Mouse (Mus musculus) CH12.LX (cell line): Measurements from ENCODE around the gene Plekhh3. TPM values are rescaled to one million over a fixed set of nuclear protein-coding genes. Genes with fewer than 3 reads are reported as not detected.

Source experiments
- DNase-seq: peaks from one replicate; pipeline ENCODE4 v3.0.0-alpha.2; 2013; ENCODE audit errors: extremely low read depth
- H3K27ac ChIP-seq: 2 replicates; pipeline ENCODE4 v1.5.1; 2012; ENCODE audit warnings: low read depth, mild to moderate bottlenecking, control low read depth, moderate library complexity; ENCODE audit not compliant: insufficient read depth
- H3K27me3 ChIP-seq: replicated peaks from 2 replicates; pipeline ENCODE3; 2012; ENCODE audit warnings: inconsistent platforms
- H3K36me3 ChIP-seq, 2 experiments: replicated peaks in 1 of 2; 2 replicates each; pipeline versions ENCODE3 to v1.6.1; 2012; ENCODE audit warnings: inconsistent platforms in 1 of 2, low read length in 1 of 2, mild to moderate bottlenecking in 1 of 2, mixed read lengths in 1 of 2, moderate library complexity in 1 of 2; ENCODE audit not compliant: control insufficient read depth in 1 of 2, insufficient read depth in 1 of 2
- H3K4me1 ChIP-seq, 2 experiments: 2 replicates each; pipeline ENCODE4 v1.6.1; 2012; ENCODE audit warnings: inconsistent platforms in 1 of 2, moderate library complexity in 1 of 2; ENCODE audit not compliant: insufficient read depth in 2 of 2, control insufficient read depth in 1 of 2
- H3K4me2 ChIP-seq: 2 replicates; pipeline ENCODE4 v1.6.1; 2012; ENCODE audit warnings: low read depth, mild to moderate bottlenecking, control low read depth; ENCODE audit not compliant: poor library complexity, insufficient read depth, severe bottlenecking
- H3K4me3 ChIP-seq, 3 experiments: fragments of 150-350 bp in 1 of 3; sonication (generic) in 1 of 3; replicated peaks in 1 of 3; 2 replicates each; pipeline versions ENCODE3 to v1.5.1; 2011 to 2012; ENCODE audit warnings: low read depth in 2 of 3, low read length in 2 of 3, mild to moderate bottlenecking in 2 of 3, moderate library complexity in 2 of 3, control low read depth in 1 of 3, improper control_type of control experiment in 1 of 3, inconsistent platforms in 1 of 3, mixed read lengths in 1 of 3; ENCODE audit not compliant: poor library complexity in 1 of 3
- H3K79me2 ChIP-seq: replicated peaks from 2 replicates; pipeline ENCODE4 v1.6.1; 2012; ENCODE audit warnings: mild to moderate bottlenecking, moderate library complexity; ENCODE audit not compliant: control insufficient read depth, poor library complexity, insufficient read depth, severe bottlenecking; ENCODE audit errors: extremely low read depth
- H3K9ac ChIP-seq: 2 replicates; pipeline ENCODE4 v1.6.1; 2012; ENCODE audit warnings: low read depth, mild to moderate bottlenecking, control low read depth, moderate library complexity; ENCODE audit not compliant: insufficient read depth
- H3K9me3 ChIP-seq: replicated peaks from 2 replicates; pipeline ENCODE3; 2012; ENCODE audit warnings: low read length, inconsistent platforms, mixed read lengths
- BHLHE40 ChIP-seq: IDR thresholded peaks from 2 replicates; pipeline ENCODE4 v1.6.1; 2011; ENCODE audit warnings: mild to moderate bottlenecking, low read depth, low read length, improper control_type of control experiment
- CHD1 ChIP-seq: IDR thresholded peaks from 2 replicates; pipeline ENCODE4 v1.6.1; 2012; ENCODE audit warnings: low read depth, low read length, improper control_type of control experiment, inconsistent platforms
- CHD2 ChIP-seq: IDR thresholded peaks from 2 replicates; pipeline ENCODE4 v1.6.1; 2011; ENCODE audit warnings: low read length, improper control_type of control experiment
- CTCF ChIP-seq, 2 experiments: IDR thresholded peaks in 1 of 2; conservative IDR thresholded peaks in 1 of 2; 2 replicates each; pipeline ENCODE4 v1.5.1; 2011 to 2012; ENCODE audit warnings: low read depth in 2 of 2, low read length in 2 of 2, improper control_type of control experiment in 1 of 2, inconsistent platforms in 1 of 2, mild to moderate bottlenecking in 1 of 2, moderate library complexity in 1 of 2
- E2F4 ChIP-seq: IDR thresholded peaks from 2 replicates; pipeline ENCODE4 v1.6.1; 2011; ENCODE audit warnings: low read depth, low read length, improper control_type of control experiment; ENCODE audit not compliant: insufficient replicate concordance
- ELF1 ChIP-seq: IDR thresholded peaks from 2 replicates; pipeline ENCODE4 v1.6.1; 2014; ENCODE audit warnings: low read depth, mild to moderate bottlenecking, inconsistent platforms, low read length, improper control_type of control experiment
- EP300 ChIP-seq: IDR thresholded peaks from 2 replicates; pipeline ENCODE4 v1.6.1; 2011; ENCODE audit warnings: low read length, improper control_type of control experiment
- ETS1 ChIP-seq: conservative IDR thresholded peaks from 2 replicates; pipeline ENCODE4 v1.6.1; 2012; ENCODE audit warnings: low read depth, mild to moderate bottlenecking, inconsistent platforms, low read length, improper control_type of control experiment, moderate library complexity
- GABPA ChIP-seq: IDR thresholded peaks from 2 replicates; pipeline ENCODE4 v1.6.1; 2012; ENCODE audit warnings: low read depth, low read length, improper control_type of control experiment, inconsistent platforms; ENCODE audit not compliant: insufficient replicate concordance
- HCFC1 ChIP-seq: IDR thresholded peaks from 2 replicates; pipeline ENCODE4 v1.6.1; 2012; ENCODE audit warnings: low read depth, mild to moderate bottlenecking, inconsistent platforms, low read length, improper control_type of control experiment
- IRF4 ChIP-seq: IDR thresholded peaks from 2 replicates; pipeline ENCODE4 v1.6.1; 2014; ENCODE audit warnings: low read depth, mild to moderate bottlenecking, inconsistent platforms, low read length, improper control_type of control experiment
- JUN ChIP-seq: IDR thresholded peaks from 2 replicates; pipeline ENCODE4 v1.6.1; 2011; ENCODE audit warnings: low read depth, mild to moderate bottlenecking, low read length, improper control_type of control experiment, moderate library complexity; ENCODE audit not compliant: insufficient read depth
- JUND ChIP-seq: conservative IDR thresholded peaks from 2 replicates; pipeline ENCODE4 v1.6.1; 2011; ENCODE audit warnings: low read depth, low read length, improper control_type of control experiment
- KAT2A ChIP-seq: IDR thresholded peaks from 2 replicates; pipeline ENCODE4 v1.6.1; 2012; ENCODE audit warnings: low read length, improper control_type of control experiment, inconsistent platforms; ENCODE audit not compliant: insufficient replicate concordance
- MAFK ChIP-seq: IDR thresholded peaks from 2 replicates; pipeline ENCODE4 v1.6.1; 2011; ENCODE audit warnings: low read length, improper control_type of control experiment; ENCODE audit not compliant: insufficient replicate concordance
- MAX ChIP-seq: IDR thresholded peaks from 2 replicates; pipeline ENCODE4 v1.6.1; 2011; ENCODE audit warnings: low read length, improper control_type of control experiment
- MAZ ChIP-seq: IDR thresholded peaks from 2 replicates; pipeline ENCODE4 v1.6.1; 2012; ENCODE audit warnings: low read depth, mild to moderate bottlenecking, inconsistent platforms, low read length, improper control_type of control experiment, moderate library complexity
- MEF2A ChIP-seq: IDR thresholded peaks from 2 replicates; pipeline ENCODE4 v1.6.1; 2014; ENCODE audit warnings: low read depth, mild to moderate bottlenecking, inconsistent platforms, low read length, improper control_type of control experiment, borderline replicate concordance
- MXI1 ChIP-seq: IDR thresholded peaks from 2 replicates; pipeline ENCODE4 v1.6.1; 2011; ENCODE audit warnings: mild to moderate bottlenecking, low read depth, low read length, improper control_type of control experiment
- MYC ChIP-seq: IDR thresholded peaks from 2 replicates; pipeline ENCODE4 v1.6.1; 2011; ENCODE audit warnings: low read depth, mild to moderate bottlenecking, improper control_type of control experiment, low read length
- NELFE ChIP-seq: IDR thresholded peaks from 2 replicates; pipeline ENCODE4 v1.6.1; 2011; ENCODE audit warnings: low read depth, low read length, improper control_type of control experiment
- NRF1 ChIP-seq: IDR thresholded peaks from 2 replicates; pipeline ENCODE4 v1.6.1; 2014; ENCODE audit warnings: low read depth, mild to moderate bottlenecking, inconsistent platforms, low read length, improper control_type of control experiment, moderate library complexity
- PAX5 ChIP-seq: IDR thresholded peaks from 2 replicates; pipeline ENCODE4 v1.6.1; 2012; ENCODE audit warnings: low read length, inconsistent platforms, mixed read lengths
- POLR2A ChIP-seq: IDR thresholded peaks from 2 replicates; pipeline ENCODE4 v1.6.1; 2011; ENCODE audit warnings: low read depth, mild to moderate bottlenecking, improper control_type of control experiment, low read length
- POLR2AphosphoS2 ChIP-seq: IDR thresholded peaks from 2 replicates; pipeline ENCODE4 v1.6.1; 2011; ENCODE audit warnings: low read depth, low read length, improper control_type of control experiment
- RAD21 ChIP-seq: IDR thresholded peaks from 2 replicates; pipeline ENCODE4 v1.6.1; 2011; ENCODE audit warnings: low read depth, mild to moderate bottlenecking, low read length, improper control_type of control experiment, moderate library complexity
- RCOR1 ChIP-seq: conservative IDR thresholded peaks from 2 replicates; pipeline ENCODE4 v1.6.1; 2012; ENCODE audit warnings: low read depth, mild to moderate bottlenecking, inconsistent platforms, low read length, improper control_type of control experiment
- SIN3A ChIP-seq: IDR thresholded peaks from 2 replicates; pipeline ENCODE4 v1.6.1; 2012; ENCODE audit warnings: low read length, improper control_type of control experiment, inconsistent platforms
- SMC3 ChIP-seq: IDR thresholded peaks from 2 replicates; pipeline ENCODE4 v1.6.1; 2011; ENCODE audit warnings: low read depth, low read length, improper control_type of control experiment
- TBP ChIP-seq: conservative IDR thresholded peaks from 2 replicates; pipeline ENCODE4 v1.6.1; 2011; ENCODE audit warnings: low read depth, low read length, improper control_type of control experiment
- TCF12 ChIP-seq: IDR thresholded peaks from 2 replicates; pipeline ENCODE4 v1.6.1; 2014; ENCODE audit warnings: low read depth, mild to moderate bottlenecking, inconsistent platforms, low read length, improper control_type of control experiment
- UBTF ChIP-seq: IDR thresholded peaks from 2 replicates; pipeline ENCODE4 v1.6.1; 2012; ENCODE audit warnings: low read depth, mild to moderate bottlenecking, inconsistent platforms, low read length, improper control_type of control experiment, moderate library complexity
- USF1 ChIP-seq: IDR thresholded peaks from 2 replicates; pipeline ENCODE4 v1.6.1; 2014; ENCODE audit warnings: low read depth, mild to moderate bottlenecking, inconsistent platforms, low read length, improper control_type of control experiment
- USF2 ChIP-seq: conservative IDR thresholded peaks from 2 replicates; pipeline ENCODE4 v1.6.1; 2011; ENCODE audit warnings: low read depth, low read length, improper control_type of control experiment
- ZC3H11A ChIP-seq: IDR thresholded peaks from 2 replicates; pipeline ENCODE4 v1.6.1; 2012; ENCODE audit warnings: low read depth, mild to moderate bottlenecking, inconsistent platforms, low read length, improper control_type of control experiment
- ZKSCAN1 ChIP-seq: IDR thresholded peaks from 2 replicates; pipeline ENCODE4 v1.6.1; 2012; ENCODE audit warnings: low read depth, inconsistent platforms, low read length, improper control_type of control experiment, borderline replicate concordance
- ZMIZ1 ChIP-seq: IDR thresholded peaks from 2 replicates; pipeline ENCODE4 v1.6.1; 2012; ENCODE audit warnings: low read depth, mild to moderate bottlenecking, inconsistent platforms, low read length, improper control_type of control experiment
- ZNF384 ChIP-seq: IDR thresholded peaks from 2 replicates; pipeline ENCODE4 v1.6.1; 2012; ENCODE audit warnings: low read depth, low read length, improper control_type of control experiment, inconsistent platforms
- dilution Hi-C: fragments of 300-500 bp; cut with MboI; formaldehyde crosslinking; loops from 2 replicates; pipeline ENCODE4 v1.14.3; 2020; ENCODE audit warnings: low sequenced_read_pairs; ENCODE audit not compliant: extremely low pct_unique_long_range_greater_than_20kb, extremely low pct_ligation_motif_present
- in situ Hi-C: fragments of 300-500 bp; cut with MboI; formaldehyde crosslinking; loops from 3 replicates; pipeline ENCODE4 v1.14.3; 2019; ENCODE audit warnings: low sequenced_read_pairs, low pct_ligation_motif_present, low pct_unique_long_range_greater_than_20kb, mixed read lengths
- polyA plus RNA-seq: library from polyadenylated mRNA; unstranded; fragments of >175 nt; gene quantifications from 2 replicates; pipeline ENCODE4 v1.2.1, GENCODE M21; 2012; ENCODE audit warnings: low read depth; ENCODE audit not compliant: insufficient read length
- total RNA-seq, 2 experiments: library from RNA; depleted of rRNA; stranded (reverse); fragments of 300-350 nt in 1 of 2; fragments of >200 nt in 1 of 2; gene quantifications; 2 replicates each; pipeline ENCODE4 v1.2.3; 2012 to 2014

Plekhh3 gene
- total and polyA plus RNA-seq, 3 experiments, result 2.9 to 20.3 (median 5.0) TPM

- H3K9ac ChIP-seq, result no peak overlapping the region; the same call in 1 of the 2 replicates
- H3K79me2 ChIP-seq, result peaks cover 85% of the 10 kb centered on the region
- dilution Hi-C loops, result no loop called here
- H3K27ac ChIP-seq, result peak overlapping the region; percentile 49
- no peaks in the 10 kb centered on the region for H3K27me3 ChIP-seq
- peak overlapping the region; percentile 53 for H3K4me2 ChIP-seq
- peak; percentile 77 for DNase-seq
- no peak for TF ChIP-seq NRF1
- no peak for TF ChIP-seq POLR2AphosphoS2
- TF ChIP-seq IRF4, result peak; percentile 99
- peak; percentile 86 for TF ChIP-seq ZNF384
- no peak for TF ChIP-seq MAX
- TF ChIP-seq MAZ, result 0 out of 2 replicates have a peak, but pooled peaks have one; percentile 34
- no peak for TF ChIP-seq CTCF (conservative IDR thresholded peaks at IDR 0.05 in 1 of 2, IDR thresholded peaks at IDR 0.05 in 1 of 2; ENCODE audit: low read depth in 2 of 2, low read length in 2 of 2)
- no peak for TF ChIP-seq HCFC1
- TF ChIP-seq ZKSCAN1, result no peak
- 0 out of 2 replicates have a peak, but pooled peaks have one; percentile 34 for TF ChIP-seq JUND
- no peak for TF ChIP-seq GABPA
- peak; percentile 99 for TF ChIP-seq ETS1
- TF ChIP-seq BHLHE40, result peak; percentile 98
- TF ChIP-seq E2F4, result no peak
- TF ChIP-seq MXI1, result peak; percentile 70; the same call in 1 of the 2 replicates
- no peak for TF ChIP-seq JUN
- TF ChIP-seq RAD21, result no peak
- TF ChIP-seq TCF12, result peak; percentile 78
- no peak for TF ChIP-seq ZMIZ1
- no peak for TF ChIP-seq POLR2A
- TF ChIP-seq SMC3, result no peak
- no peak for TF ChIP-seq PAX5
- TF ChIP-seq MEF2A, result peak; percentile 71
- TF ChIP-seq EP300, result peak; percentile 95
- TF ChIP-seq RCOR1, result no peak
- TF ChIP-seq MAFK, result peak; percentile 19; the same call in 1 of the 2 replicates
- TF ChIP-seq USF1, result peak; percentile 38; the same call in 1 of the 2 replicates
- no peak for TF ChIP-seq ZC3H11A
- no peak for TF ChIP-seq UBTF
- peak; percentile 39 for TF ChIP-seq MYC
- TF ChIP-seq USF2, result no peak; the same call in 1 of the 2 replicates
- TF ChIP-seq ELF1, result no peak
- TF ChIP-seq TBP, result 0 out of 2 replicates have a peak, but pooled peaks have one; percentile 10
- no peak for TF ChIP-seq KAT2A
- peak; percentile 99 for TF ChIP-seq SIN3A
- TF ChIP-seq CHD1, result no peak
- no peak for TF ChIP-seq NELFE
- TF ChIP-seq CHD2, result no peak
- in situ Hi-C loops, result no loop called here
- H3K4me1 ChIP-seq, result peaks cover 20 to 70% of the 10 kb centered on the region in 2 experiments
- peaks cover 4 to 43% of the 10 kb centered on the region in 2 experiments for H3K36me3 ChIP-seq
- no peak overlapping the region for H3K4me3 ChIP-seq
- H3K9me3 ChIP-seq, result peaks cover 13% of the 10 kb centered on the region
These were observed 55.6 kb downstream of the Plekhh3 start for GRCm38 (mm10) chr11:101115564-101115963.
